Mouse (Mus musculus) embryo, embryonic 10.5 days (tissue): Measurements from ENCODE around the gene Ass1.
A peak's percentile ranks its signal among the peaks of the same experiment; 100 is the strongest.

Source experiments
- DNase-seq: peaks from one replicate; pipeline ENCODE4 v3.0.0-alpha.2; 2015; ENCODE audit warnings: low spot score

Gene Ass1

DNA sequence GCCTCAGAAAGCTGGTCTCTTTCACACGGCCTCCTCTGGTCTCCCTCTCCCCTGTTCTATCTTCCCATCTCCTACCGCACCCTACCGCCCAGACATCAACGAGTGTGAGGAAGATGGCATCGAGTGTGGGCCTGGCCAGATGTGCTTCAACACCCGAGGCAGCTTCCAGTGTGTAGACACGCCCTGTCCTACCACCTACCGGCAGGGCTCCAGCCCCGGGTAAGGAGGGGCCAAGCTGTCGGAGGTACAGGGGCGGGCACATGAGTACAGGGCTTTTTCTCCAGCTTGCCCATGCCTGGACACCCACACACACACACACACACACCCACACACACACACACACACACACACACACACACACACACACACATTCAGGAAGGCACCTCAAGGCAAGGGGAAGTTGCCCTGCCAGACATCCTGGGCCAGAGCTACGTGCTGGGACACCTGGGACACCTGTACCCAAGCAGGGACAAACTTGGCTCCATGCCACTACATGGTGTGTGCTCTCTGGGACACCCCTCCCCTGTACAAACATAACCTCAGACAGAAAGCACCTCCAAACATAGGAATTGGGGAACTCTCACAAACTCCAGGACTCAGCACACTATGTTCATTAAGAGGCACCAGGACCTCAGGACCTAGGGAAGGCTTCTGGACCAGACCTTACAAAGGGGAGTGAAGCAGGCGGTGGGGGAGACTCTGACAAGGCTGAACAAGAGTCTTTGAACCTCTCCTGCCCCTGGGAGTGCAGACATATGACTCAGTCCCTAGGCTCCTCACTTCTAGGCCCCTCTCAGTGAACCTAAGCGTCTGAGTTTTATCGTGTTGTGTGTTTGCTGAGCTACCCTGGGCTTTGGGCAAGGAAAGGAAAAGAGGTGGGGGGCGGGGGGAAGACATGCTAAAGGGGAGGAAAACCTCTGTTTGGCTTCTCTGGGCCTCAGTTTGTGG lies 10.7 kb upstream of the Ass1 start:
- no peak for DNase-seq

DNA sequence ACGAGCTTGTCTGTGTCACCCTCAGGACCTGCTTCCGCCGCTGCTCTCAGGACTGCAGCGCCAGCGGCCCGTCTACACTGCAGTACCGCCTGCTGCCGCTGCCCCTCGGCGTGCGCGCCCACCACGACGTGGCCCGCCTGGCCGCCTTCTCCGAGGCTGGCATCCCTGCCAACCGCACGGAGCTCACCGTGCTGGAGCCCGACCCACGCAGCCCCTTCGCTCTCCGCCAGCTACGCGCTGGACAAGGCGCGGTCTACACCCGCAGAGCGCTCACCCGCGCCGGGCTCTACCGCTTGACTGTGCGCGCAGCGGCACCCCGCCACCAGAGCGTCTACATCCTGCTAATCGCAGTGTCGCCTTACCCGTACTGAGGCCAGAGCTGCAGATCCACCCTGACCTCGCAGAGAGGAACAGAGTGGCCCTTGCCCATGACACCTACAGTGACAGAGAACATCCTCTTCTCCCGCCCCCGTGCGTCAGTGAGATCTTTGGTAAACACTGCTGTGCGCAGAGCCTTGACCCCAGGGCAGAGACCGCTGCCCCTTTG lies 9.9 kb upstream of the Ass1 start:
- DNase-seq, result peak; percentile 70

DNA sequence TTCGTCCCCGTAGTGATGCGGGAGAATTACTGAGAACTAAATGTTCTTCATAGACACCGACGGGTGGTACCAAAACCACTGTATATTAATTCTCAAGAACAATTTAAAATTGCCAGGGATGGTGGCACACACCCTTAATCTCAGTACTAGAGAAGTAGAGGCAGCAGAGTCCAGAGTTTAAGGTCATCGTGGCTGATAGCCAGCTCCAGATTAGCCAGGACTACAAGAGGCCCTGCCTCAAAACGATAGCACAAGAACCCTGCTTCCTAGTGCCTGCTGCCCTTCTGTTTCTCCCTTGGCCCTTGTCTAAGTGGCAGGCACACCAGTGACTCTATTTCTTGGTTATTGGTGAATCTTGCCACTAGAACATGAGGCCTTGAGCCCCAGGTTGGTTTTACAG lies 9.1 kb upstream of the Ass1 start:
- no peak for DNase-seq

DNA sequence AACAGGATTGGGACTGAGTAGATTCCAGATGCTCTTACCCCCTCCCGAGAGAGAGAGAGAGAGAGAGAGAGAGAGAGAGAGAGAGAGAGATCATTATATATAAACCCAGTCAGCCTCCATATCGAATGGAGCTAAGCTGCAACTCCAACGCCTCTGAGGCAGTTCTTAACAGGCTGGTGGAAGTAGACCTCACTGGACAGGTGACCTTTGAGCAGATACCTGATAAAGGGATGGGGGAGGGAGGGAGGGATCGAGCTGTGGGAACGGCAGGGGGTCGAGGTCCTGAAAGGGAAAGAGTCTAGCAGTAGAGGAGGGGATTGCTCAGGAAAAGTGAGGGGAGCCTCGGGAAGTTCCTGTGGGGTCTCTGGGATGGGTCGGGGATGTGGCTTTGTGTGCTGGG lies 8.0 kb upstream of the Ass1 start:
- no peak for DNase-seq

DNA sequence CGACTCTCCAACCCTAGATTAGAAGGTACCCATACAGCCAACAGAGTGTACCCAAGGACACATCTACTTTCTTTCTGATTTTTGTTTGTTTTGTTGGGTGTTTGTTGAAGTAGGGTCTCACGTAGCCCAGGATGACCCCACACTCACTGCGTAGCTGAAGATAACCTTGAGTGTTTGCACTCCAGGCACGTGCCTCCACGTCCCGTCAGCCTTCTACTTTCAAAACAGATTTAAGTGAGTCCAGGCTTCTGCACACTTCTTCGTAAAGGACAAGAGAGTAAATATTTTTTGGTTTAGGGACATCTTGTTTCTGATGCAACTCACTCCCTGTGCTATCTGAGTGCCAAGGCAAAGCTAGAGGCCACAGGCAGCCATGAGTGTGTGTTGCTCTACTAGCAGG lies 6.8 kb upstream of the Ass1 start:
- DNase-seq, result no peak

DNA sequence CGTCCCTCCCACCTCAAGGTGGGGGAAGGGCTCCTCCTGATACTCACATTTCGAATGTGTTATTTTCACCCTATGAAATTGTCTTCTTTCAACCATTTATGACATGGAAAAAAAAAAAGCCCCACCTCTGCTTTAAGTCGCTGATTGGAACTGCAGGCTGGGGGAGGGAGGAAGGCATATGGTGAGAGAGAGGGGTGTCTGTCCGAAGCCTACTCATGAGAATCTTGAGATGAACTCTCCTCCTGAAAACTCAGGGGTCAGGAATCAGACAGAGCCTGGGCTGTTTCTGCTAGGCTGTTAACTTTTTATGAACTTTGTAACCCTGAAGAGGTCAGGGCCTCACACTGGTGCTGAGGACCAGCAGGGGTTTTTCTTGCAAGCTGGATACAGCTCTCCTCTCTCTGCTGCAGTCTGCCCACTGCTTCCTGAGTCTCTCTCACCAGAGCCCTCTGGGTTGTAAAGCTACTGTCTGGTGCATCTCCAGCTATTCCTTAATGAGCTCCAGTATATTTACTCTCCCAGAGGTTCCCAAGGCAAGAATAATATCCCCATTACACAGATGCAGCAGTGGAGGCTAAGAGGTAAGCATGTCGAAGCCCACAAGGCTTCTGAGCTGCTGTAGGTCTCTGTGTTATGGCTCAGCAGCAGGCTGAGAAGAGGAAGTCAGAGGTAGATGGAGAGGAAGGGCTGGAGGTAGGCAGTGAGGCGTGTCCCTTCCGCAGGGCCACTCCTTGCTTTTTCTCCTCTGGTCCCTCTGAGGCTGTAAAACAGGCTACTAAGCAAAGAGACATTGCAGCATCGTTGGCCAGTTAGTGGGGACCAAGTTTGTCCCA lies 6.1 kb upstream of the Ass1 start:
- DNase-seq, result no peak

DNA sequence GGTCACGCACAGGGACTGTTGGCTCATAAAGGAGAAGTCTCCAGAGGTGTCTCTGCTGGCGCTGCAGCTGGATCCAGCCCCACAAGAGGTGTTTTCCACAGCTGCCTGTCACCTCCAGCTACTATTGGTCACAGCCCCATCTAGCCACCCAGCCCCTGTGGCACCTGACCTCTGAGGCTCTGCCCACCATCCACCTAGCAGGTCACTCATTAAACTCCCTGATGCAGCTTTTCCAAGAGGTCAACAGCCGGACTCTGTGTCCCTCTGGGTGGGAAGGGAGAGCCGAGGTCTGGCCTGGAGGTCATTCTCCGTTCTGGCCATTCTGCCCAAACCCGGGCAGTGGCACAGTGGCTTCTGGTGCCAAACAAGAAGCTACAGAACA lies 5.5 kb upstream of the Ass1 start:
- DNase-seq, result no peak

DNA sequence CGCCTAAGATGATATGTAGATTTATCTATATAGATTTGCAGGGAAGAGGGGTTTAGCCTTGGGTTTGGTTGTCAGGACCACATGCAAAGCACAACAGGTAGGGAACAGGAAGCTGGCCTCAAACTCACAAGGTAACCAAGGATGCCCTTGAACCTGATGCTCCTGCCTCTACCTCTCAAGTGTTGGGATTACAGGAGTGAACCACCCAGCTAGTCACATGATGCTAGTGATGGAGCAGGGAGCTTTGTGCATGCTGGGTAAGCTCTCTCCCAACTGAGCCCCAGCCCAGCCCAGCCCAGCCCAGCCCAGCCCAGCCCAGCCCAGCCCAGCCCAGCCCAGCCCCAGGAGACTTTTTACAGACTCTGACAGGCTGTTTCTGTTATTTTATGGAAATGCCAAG lies 2.5 kb upstream of the Ass1 start:
- no peak for DNase-seq

DNA sequence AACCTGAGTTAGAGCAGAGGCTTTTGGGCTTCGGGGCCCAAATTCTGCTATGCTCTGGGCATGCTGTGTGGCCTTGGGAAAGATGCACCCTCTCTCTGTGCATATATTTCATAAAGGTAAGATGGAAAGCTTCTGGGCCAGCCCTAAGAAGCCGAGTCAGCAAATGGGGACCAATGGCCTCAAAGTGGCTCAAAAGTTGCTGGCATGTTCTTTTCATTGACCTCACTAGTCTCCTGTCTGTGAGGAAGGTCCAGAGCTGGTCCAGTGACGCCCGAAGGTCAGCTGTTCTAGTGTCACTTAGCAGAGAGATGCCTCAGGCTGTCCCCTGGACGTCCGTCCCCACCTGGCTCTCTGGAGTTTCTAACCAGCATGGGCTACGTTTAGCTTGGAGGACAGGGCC lies 1.1 kb upstream of the Ass1 start:
- no peak for DNase-seq

DNA sequence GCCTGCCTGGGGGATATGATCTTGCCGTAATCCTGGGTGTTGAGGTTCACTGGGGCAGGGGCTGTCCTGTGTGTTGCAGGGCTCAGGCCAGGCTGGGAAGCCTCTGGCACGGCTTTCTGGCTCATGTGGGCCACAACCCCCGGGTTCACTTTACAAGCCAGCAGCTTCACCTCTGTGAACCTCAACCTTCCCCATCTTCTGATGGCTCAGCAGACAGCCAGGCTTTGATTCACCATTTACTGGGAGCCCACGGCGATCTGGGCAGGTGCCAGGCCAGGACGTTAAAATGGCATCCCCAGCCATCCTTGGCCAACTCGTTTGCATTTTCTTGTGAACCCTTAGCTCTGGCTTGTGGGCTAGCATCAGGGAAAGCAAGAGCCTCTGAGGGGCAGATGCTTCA lies 527 bp upstream of the Ass1 start:
- DNase-seq, result no peak

DNA sequence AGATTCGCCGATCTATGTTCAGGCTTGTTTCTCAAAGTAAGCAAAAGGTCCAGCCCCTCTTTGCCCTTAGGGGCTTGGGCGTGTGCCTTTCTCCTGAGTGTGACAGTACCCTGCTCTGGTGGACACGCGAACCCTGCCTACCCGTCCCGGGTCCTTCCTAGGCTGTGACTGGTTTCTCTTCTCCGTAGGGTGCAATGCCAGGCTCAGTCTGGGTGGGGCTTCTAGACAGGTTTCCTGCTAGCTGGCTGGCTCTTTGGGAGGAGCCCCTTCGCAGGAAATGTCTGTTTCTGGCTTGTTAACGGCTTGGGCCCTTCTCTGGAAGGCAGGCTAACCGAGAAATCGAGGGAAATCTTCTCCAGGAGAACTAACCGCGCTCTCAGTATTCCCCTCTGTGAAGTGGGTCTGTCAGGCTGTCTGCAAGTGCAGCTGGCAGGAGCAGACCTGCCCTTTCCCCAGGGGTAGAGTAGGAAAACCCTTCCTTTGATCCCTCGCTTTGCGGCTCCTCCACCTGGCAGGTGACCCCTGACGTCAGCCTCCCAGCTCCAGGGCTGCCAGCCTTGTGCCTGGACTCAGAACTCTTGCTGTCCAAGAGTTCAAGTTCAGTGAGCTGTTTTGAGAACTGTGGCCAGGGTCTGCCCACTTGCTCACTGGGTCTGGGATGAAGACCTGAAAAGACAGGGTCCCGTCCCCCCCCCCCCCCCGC lies 827 bp downstream of the Ass1 start:
- no peak for DNase-seq

DNA sequence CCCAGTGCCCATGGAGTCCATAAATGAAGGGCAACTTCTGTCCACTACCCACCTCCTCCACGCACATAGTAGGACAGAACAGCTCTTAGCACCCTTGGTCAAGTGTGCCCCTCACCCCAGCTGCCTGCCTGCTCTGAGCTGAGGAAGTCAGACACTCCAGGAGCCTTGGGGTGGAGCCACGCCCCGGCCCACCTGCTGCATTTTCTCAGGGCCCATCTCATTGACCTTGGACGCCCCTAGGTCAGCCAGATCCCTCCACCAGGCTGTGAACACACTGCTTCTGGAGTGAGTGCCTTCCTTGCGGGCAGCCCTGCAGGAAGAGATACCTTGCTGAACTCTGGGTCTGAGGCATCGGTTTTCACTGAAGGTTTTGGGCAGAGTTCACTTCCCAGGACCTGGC lies 1.6 kb downstream of the Ass1 start:
- DNase-seq, result no peak

DNA sequence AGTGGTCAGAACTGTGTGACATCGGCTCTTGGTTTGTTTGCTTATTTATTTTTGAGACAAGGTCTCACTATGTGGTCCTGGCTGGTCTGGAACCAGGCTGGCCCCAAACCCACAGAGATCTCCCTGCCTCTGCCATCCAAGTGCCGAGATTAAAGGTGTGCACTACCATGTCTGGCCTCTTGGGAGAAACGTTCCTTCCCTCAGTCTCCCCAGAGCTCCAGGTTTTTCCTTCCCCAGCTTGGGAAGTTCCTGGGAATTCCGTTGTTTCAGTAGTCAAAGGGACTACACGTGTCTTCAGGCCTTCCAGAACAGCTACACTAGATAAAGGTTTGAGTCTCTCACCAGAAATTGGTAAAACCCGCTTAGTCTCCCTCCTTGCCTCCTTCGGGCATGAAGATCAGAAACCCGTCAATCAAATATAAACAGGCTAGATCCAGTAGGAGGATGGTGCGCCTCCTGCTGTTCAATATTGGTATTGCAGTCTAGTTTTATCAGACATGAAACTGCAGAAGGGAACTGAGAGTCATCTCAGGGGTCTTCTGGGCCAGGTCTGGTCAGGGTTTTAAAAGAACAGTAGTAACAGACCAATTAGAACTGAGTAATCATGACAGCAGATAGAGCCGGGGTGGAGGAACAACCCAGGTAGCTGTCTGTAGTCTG lies 2.5 kb downstream of the Ass1 start:
- DNase-seq, result peak; percentile 77

DNA sequence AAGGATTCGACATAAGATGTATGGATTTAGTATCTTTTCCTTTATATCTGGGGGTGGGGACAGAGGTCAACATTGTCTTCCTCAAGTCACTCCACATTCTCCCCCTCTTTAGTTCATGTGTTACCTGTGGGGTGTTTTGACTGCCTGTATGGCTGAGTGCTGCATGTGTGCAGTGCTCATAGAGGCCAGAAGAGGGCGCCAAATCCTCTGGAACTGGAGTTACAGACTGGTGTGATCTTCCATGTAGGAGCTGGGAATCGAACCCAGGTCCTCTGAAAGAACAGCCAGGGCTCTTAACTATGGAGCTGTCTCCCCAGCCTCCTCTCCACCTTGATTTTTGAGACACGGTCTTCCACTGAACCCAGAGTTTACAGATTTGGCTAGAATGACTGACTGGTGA lies 3.9 kb downstream of the Ass1 start:
- no peak for DNase-seq

DNA sequence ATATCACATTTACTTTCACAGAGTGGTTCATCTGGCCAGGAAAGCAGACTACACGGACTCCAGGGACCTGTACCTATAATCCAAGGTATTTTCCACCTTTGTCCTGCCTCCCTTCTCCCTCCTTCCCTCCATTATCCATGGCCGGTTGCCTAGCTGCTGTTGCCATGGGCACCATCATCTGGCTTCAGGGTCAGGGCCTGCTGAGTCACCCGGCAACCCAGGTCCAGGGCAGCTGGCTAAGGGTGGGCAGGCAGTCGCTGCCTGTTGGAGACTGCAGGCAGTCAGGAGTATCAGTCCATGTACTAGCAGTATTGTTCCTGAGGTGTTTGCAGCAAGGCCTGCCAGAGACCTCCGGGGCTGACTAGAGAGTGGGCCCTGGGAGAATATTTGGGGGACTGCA lies 4.7 kb downstream of the Ass1 start:
- no peak for DNase-seq

DNA sequence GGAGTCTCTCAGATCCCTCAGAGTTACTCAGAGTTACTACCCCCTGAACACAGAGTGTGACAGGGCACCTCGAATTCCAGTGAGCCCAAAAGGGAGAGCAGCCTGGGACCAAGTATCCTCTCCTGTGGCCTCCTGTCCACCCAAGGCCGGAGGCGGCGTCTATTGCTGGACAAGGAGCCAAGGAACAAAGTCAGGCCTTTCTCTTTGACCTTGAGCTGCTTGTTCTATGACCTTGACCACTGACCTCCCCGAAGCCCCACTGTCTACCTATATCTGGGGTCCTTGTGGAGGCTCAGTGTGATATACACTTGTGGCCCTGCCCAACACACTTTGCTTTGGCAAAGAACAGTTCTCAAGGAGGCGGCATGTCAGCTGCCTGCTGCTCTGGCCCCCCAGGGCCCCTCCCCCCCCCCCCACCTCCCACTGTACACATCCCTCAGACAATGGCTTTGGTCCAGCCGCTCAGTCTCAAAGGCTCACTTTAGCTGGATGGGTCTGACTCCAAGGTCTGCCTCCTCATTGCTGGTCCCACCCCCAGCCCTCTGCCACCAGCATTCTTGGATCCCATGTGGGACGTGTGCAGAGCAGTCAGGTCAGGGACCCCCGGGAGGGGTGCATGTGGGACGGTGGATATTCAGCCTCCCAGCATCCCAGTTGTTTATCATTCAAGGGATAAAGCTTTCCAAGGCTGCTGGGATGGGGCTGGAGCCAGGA lies 6.3 kb downstream of the Ass1 start:
- no peak for DNase-seq

DNA sequence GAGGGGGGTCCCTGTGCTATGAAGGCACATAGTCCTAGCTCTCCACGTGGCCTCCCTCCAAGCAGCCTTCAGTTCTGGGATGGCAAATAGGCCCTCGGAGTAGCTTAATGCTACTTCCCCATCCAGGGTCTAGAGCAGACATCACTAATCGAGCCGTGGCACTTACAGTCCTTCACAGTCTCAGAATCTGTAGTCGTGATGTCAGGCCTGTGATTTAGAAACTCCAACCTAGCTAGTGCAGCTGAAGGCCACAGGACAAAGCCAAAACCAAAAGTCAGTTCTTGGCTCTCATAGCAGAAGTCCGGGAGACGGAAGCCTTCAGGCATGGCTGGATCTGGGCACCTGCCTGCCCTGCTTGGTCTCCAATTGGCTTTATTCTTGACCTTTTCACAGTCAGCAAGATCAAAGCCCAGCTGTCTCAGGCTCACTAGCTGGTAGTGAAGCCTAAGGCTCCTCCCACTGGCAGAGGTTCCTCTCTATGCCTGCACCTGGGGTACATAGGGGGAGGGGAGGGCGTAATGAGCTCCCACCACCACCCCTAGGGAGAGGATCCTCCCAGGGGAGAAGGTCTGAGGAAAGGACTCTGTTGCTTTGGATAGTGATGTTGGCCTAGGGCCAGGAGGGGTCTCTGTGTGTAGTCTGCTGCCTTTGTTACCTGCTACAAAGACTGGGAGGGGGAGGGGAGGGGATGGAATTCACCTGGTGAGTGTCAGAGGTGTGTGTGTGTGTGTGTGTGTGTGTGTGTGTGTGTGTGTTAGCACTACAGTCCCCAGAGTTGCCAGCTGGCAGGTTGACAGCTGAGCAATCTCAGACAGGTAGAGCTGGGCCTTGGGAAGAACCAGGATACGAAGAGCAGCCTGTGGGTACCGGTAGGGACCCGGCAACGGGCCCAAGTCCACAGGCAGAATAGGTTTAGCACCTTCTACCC lies 7.5 kb downstream of the Ass1 start:
- no peak for DNase-seq

DNA sequence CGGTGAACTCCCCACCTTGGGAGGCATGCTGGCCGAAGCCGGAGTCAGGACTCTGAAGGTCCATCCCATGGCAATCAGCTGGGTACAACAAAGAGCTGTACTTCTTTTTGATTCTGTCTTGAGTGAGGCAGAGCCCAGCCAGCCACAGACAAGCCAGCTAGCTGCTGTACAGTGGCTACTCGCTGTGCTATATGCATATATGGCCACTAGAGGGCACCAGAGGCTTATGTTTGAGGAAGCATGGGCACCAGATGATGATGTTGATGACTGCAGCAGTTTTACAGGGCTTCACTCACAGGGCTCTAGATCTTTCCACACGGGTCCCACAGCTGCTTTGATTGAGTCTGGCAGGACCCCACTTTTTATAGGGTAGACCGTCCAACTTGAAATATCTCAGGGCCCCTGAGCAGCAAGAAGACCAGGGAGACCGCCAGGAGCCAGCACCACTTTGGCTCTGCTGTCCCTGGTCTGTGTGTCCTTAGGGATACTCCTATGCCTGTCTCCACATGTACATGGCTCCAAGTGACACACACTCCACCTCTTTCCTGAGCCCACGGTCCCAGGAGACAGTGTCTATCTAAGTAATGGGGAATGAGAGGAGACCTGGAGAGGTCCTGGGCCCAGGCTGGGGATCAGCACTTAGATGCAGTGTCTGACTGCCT lies 13.0 kb downstream of the Ass1 start:
- DNase-seq, result peak; percentile 96

DNA sequence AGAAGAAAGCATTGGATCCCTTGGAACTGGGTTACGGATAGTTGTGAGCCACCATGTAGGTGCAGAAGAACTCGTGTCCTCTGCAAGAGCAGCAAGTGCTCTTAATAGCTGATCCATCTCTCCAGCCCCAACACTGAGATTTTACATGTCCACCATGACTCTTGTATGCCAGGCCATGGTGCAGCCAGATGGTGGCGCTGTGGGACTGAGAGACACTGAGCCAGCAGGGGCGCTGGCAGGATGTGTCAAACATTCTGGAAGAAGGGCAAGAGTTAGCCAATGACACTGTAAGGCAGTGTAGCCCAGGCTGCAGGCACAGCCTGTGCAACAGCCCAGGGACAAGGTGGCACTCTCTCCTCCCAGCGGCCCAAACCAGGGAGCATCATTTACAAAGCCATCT lies 14.2 kb downstream of the Ass1 start:
- DNase-seq, result peak; percentile 92

DNA sequence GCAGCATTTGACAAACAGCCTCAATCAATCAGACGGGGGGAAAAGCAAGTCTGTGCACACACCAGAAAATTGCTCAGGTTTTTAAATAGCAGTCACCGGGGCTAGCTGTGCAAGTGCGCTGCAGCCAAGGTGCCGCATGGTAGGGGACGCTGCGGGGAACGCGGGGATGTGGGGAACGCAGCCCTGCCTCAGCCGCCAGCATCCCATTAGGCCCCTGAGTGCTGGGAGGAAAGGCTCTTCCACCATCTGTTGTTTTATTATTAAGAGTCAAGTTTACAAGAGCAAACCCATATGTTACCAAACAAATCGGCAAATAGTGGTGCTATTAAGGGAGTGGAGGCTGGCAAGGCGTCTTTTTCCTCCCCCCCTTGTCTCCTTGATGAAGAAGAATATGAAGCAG lies 19.2 kb downstream of the Ass1 start:
- DNase-seq, result no peak
